Mouse (Mus musculus) adrenal gland, postnatal 36 days (tissue): Measurements from ENCODE around the gene Ccng1. TPM values are rescaled to one million over a fixed set of nuclear protein-coding genes. Genes with fewer than 3 reads are reported as not detected.

Source experiments
- DNase-seq, 2 experiments: peaks; one replicate each; pipeline ENCODE4 v3.0.0; 2021; ENCODE audit warnings: mixed read lengths in 1 of 2
- long read RNA-seq, 2 experiments: library from polyadenylated mRNA; stranded (forward); transcript quantifications; one replicate each; pipeline ENCODE4 v2.0.0; 2021; ENCODE audit warnings: borderline sequencing depth in 2 of 2
- total RNA-seq, 2 experiments: library from RNA; stranded (reverse); gene quantifications; 2 replicates each; pipeline ENCODE4 v1.2.3; 2021

Ccng1 gene
- 10 to 100 TPM; 59.9 to 70.3 TPM for total RNA-seq
- long read RNA-seq, experiment 1, transcript Ccng1-201 (6 exons, 3,512 nt) = major isoform, 14 of 29 reads
- long read RNA-seq, experiment 1, partial matches to known transcripts = 3 of 29 reads
- long read RNA-seq, experiment 1, other reads (novel, unspliced or antisense) = 12 of 29 reads
- long read RNA-seq, experiment 2, transcript Ccng1-201 (6 exons, 3,512 nt) = major isoform, 7 of 10 reads
- long read RNA-seq, experiment 2, partial matches to known transcripts = 1 of 10 reads
- long read RNA-seq, experiment 2, other reads (novel, unspliced or antisense) = 2 of 10 reads

- peak; percentile 93 to 96 for DNase-seq
Measured at GRCm38 (mm10) chr11:40755109-40755627, at the start of gene Ccng1. Ccng1 (minus strand) TSS chr11:40755311.

GRCm38 (mm10) chr11:40790307-40790706, 35.2 kb upstream of the Ccng1 start:
- DNase-seq = peak in 1 of 2 experiments; percentile 3

GRCm38 (mm10) chr11:40789701-40790100, 34.6 kb upstream of the Ccng1 start:
- DNase-seq = no peak

- DNase-seq = no peak
Measured at GRCm38 (mm10) chr11:40786900-40787299, 31.8 kb upstream of the Ccng1 start.

GRCm38 (mm10) chr11:40784326-40784725, 29.2 kb upstream of the Ccng1 start:
- no peak for DNase-seq

- DNase-seq = no peak
Measured at GRCm38 (mm10) chr11:40783346-40783745, 28.2 kb upstream of the Ccng1 start.

GRCm38 (mm10) chr11:40781857-40782256, 26.7 kb upstream of the Ccng1 start:
- no peak for DNase-seq

- peak in 1 of 2 experiments; percentile 16 for DNase-seq
Measured at GRCm38 (mm10) chr11:40775315-40776269, 20.5 kb upstream of the Ccng1 start.

- DNase-seq = no peak
Measured at GRCm38 (mm10) chr11:40764690-40765089, 9.6 kb upstream of the Ccng1 start.

- peak in 1 of 2 experiments; percentile 26 for DNase-seq
Measured at GRCm38 (mm10) chr11:40763395-40763794, 8.3 kb upstream of the Ccng1 start.

GRCm38 (mm10) chr11:40759896-40760295, 4.8 kb upstream of the Ccng1 start:
- DNase-seq = no peak

GRCm38 (mm10) chr11:40755968-40756367, 857 bp upstream of the Ccng1 start:
- no peak for DNase-seq

- DNase-seq = no peak
Measured at GRCm38 (mm10) chr11:40754664-40755107, 425 bp downstream of the Ccng1 start.

- no peak for DNase-seq
Measured at GRCm38 (mm10) chr11:40753836-40754235, 1.3 kb downstream of the Ccng1 start.

GRCm38 (mm10) chr11:40747716-40748115, 7.4 kb downstream of the Ccng1 start:
- no peak for DNase-seq

GRCm38 (mm10) chr11:40746361-40746760, 8.8 kb downstream of the Ccng1 start:
- no peak for DNase-seq

GRCm38 (mm10) chr11:40744348-40744747, 10.8 kb downstream of the Ccng1 start:
- DNase-seq = no peak

GRCm38 (mm10) chr11:40741605-40742262, 13.4 kb downstream of the Ccng1 start:
- no peak for DNase-seq

GRCm38 (mm10) chr11:40737369-40737768, 17.7 kb downstream of the Ccng1 start:
- no peak for DNase-seq

- no peak for DNase-seq
Measured at GRCm38 (mm10) chr11:40734251-40734752, 20.8 kb downstream of the Ccng1 start.

GRCm38 (mm10) chr11:40733339-40734174, 21.6 kb downstream of the Ccng1 start, which contains the start of the genes Hmmr and Nudcd2:
Hmmr (minus strand) TSS chr11:40733422.
Nudcd2 (plus strand) TSS chr11:40733667.
- peak; percentile 89 to 90 for DNase-seq
